Mouse (Mus musculus) testis, postnatal 14 days (tissue): ENCODE data around the gene Olfr1047.
"Not testable (repeated sequence)": the region's sequence is repeated elsewhere in the genome, so short reads cannot be mapped to it uniquely, and the experiment has no call there.

ENCODE experiments used
- DNase-seq: peaks from one replicate; pipeline ENCODE4 v3.0.0; 2021; ENCODE audit warnings: low spot score

Olfr1047 gene

GRCm38 (mm10) chr2:86231301-86231700, at the start of gene Olfr1047:
Gene Olfr1047, minus strand, starts transcription at chr2:86231401.
- DNase-seq = no peak

- not testable (repeated sequence) for DNase-seq
Observed at GRCm38 (mm10) chr2:86278988-86279387, 47.8 kb upstream of the Olfr1047 start, which contains the start of gene Olfr1051. Gene Olfr1051, minus strand, starts transcription at chr2:86279088.

- not testable (repeated sequence) for DNase-seq
Observed at GRCm38 (mm10) chr2:86258228-86258627, 27.0 kb upstream of the Olfr1047 start, which contains the start of gene Olfr1049. Gene Olfr1049, minus strand, starts transcription at chr2:86258328.

- no peak for DNase-seq
Observed at GRCm38 (mm10) chr2:86240189-86240588, 9.0 kb upstream of the Olfr1047 start, which contains the start of gene Olfr1048. Gene Olfr1048, minus strand, starts transcription at chr2:86240289.

GRCm38 (mm10) chr2:86219214-86219613, 12.0 kb downstream of the Olfr1047 start, which contains the start of gene Olfr1046:
Gene Olfr1046, minus strand, starts transcription at chr2:86219314.
- DNase-seq = no peak

GRCm38 (mm10) chr2:86202909-86203308, 28.3 kb downstream of the Olfr1047 start, which contains the start of gene Olfr1045:
Gene Olfr1045, minus strand, starts transcription at chr2:86203009.
- no peak for DNase-seq

- DNase-seq = no peak
Observed at GRCm38 (mm10) chr2:86195863-86196262, 35.3 kb downstream of the Olfr1047 start.

- no peak for DNase-seq
Observed at GRCm38 (mm10) chr2:86185583-86185982, 45.6 kb downstream of the Olfr1047 start, which contains the start of gene Olfr52. Gene Olfr52, minus strand, starts transcription at chr2:86185683.

GRCm38 (mm10) chr2:86179950-86180349, 51.3 kb downstream of the Olfr1047 start:
- no peak for DNase-seq

- no peak for DNase-seq
Observed at GRCm38 (mm10) chr2:86177720-86178119, 53.5 kb downstream of the Olfr1047 start, which contains the start of gene Olfr1044. Gene Olfr1044, minus strand, starts transcription at chr2:86177820.
